In the genomic region with DNA sequence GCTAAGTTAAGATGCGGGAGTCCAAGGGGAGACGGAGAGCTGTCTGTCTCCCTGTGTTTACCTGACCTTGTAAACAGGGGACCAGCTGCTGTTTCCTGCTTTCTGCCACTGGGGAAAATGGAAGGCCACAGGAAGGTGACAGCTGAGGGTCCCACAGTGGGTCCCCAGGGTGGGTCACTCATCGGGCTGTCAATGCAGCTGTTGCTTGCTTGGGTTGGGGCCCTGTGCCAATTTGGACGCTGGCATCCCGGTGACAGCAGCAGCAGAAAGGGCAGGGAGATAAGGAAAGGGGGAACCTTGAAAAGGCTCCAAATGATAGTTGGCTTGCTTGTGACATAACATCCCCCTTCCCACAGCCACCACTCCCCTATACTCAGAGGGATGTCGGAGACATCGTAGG, we compare ENCODE assay signal across 16 mouse cellular contexts.
A peak's percentile ranks its signal among the peaks of the same experiment; 100 is the strongest.
DNase-seq lines count a peak whose midpoint lies in the region; ATAC-seq and TF ChIP-seq lines count a peak whose summit lies in the region.
"Had no signal": no experiment of that assay in that cellular context is flagged by ENCODE, and none has a peak within 500 bp of the region (broad histone marks: within the 10 kb centered on the region; RNA-seq: fewer than 3 reads in every experiment).

No protein-coding gene starts in this region.

- intact Hi-C loops in gastrocnemius, postnatal 14 days (cut with DNase I; ENCODE audit: low total_unique reads) = no loop called here

- H3K4me2 ChIP-seq in hindbrain, embryonic 13.5 days = no peak overlapping the region
- no peak overlapping the region for H3K4me2 ChIP-seq in hindbrain, postnatal 0 days (ENCODE audit: low read depth, low read length)
- no peak overlapping the region for H3K4me2 ChIP-seq in midbrain, embryonic 15.5 days
- H3K4me2 ChIP-seq: embryonic facial prominence, embryonic 15.5 days; hindbrain, embryonic 15.5 days; liver, embryonic 15.5 days; neural tube, embryonic 13.5 days had no signal

- H3K9ac ChIP-seq in hindbrain, embryonic 13.5 days = peak overlapping the region; percentile 0; the same call in 1 of the 2 replicates
- no peak overlapping the region for H3K9ac ChIP-seq in hindbrain, postnatal 0 days (replicated peaks; ENCODE audit: low read length)
- H3K9ac ChIP-seq in midbrain, embryonic 15.5 days = no peak overlapping the region; the same call in 1 of the 2 replicates
- H3K9ac ChIP-seq: embryonic facial prominence, embryonic 15.5 days; hindbrain, embryonic 15.5 days; liver, embryonic 15.5 days; neural tube, embryonic 13.5 days had no signal

- peaks cover 54% of the 10 kb centered on the region for H3K4me1 ChIP-seq in hindbrain, embryonic 13.5 days (replicated peaks)
- peaks cover 28% of the 10 kb centered on the region; the same call in 1 of the 2 replicates for H3K4me1 ChIP-seq in hindbrain, postnatal 0 days (ENCODE audit: insufficient read depth, low read length)
- H3K4me1 ChIP-seq in midbrain, embryonic 15.5 days = peaks cover 54% of the 10 kb centered on the region

- no peak overlapping the region for H3K4me3 ChIP-seq in hindbrain, embryonic 13.5 days
- H3K4me3 ChIP-seq in hindbrain, postnatal 0 days (ENCODE audit: low read length) = no peak overlapping the region
- no peak overlapping the region for H3K4me3 ChIP-seq in midbrain, embryonic 15.5 days
- H3K4me3 ChIP-seq: embryonic facial prominence, embryonic 15.5 days; hindbrain, embryonic 15.5 days; liver, embryonic 15.5 days; neural tube, embryonic 13.5 days had no signal

- H3K27me3 ChIP-seq in hindbrain, embryonic 13.5 days = no peaks in the 10 kb centered on the region
- H3K27me3 ChIP-seq in hindbrain, postnatal 0 days (ENCODE audit: insufficient read depth, low read length) = no peaks in the 10 kb centered on the region
- no peaks in the 10 kb centered on the region for H3K27me3 ChIP-seq in midbrain, embryonic 15.5 days (replicated peaks)
- H3K27me3 ChIP-seq: embryonic facial prominence, embryonic 15.5 days; hindbrain, embryonic 15.5 days; liver, embryonic 15.5 days; neural tube, embryonic 13.5 days had no signal

- 58% methylated on average over 7 of the region's 7 CpGs for WGBS in hindbrain, embryonic 13.5 days
- WGBS in hindbrain, postnatal 0 days = 47% methylated on average over 7 of the region's 7 CpGs
- WGBS in midbrain, embryonic 15.5 days = 63% methylated on average over 7 of the region's 7 CpGs

- no peak for TF ChIP-seq CTCF in hindbrain, postnatal 0 days (IDR thresholded peaks at IDR 0.05; ENCODE audit: low read depth)

- no peak overlapping the region for H3K27ac ChIP-seq in hindbrain, embryonic 13.5 days
- no peak overlapping the region for H3K27ac ChIP-seq in hindbrain, postnatal 0 days
- H3K27ac ChIP-seq in midbrain, embryonic 15.5 days = peak overlapping the region; percentile 18; the same call in 1 of the 2 replicates
- H3K27ac ChIP-seq: hindbrain, embryonic 15.5 days; liver, embryonic 15.5 days; neural tube, embryonic 13.5 days had no signal

- peak; percentile 32 for DNase-seq in gastrocnemius, postnatal 14 days
- no peak for DNase-seq in gastrocnemius, adult 18-20 months (ENCODE audit: low spot score)
- no peak for DNase-seq in hindbrain, postnatal 0 days (ENCODE audit: low spot score)
- peak; percentile 12 for DNase-seq in right cerebral cortex, postnatal 4 days
- DNase-seq in right cerebral cortex, adult 2 months (ENCODE audit: low spot score in 2 of 2) = no peak
- no peak for DNase-seq in frontal cortex, postnatal 25 days (ENCODE audit: low spot score in 2 of 2)
- DNase-seq: cerebellum, adult 2 months; kidney, adult 18-20 months; kidney, postnatal 4 days; right cerebral cortex, adult 18-20 months had no signal

- no peaks in the 10 kb centered on the region for H3K36me3 ChIP-seq in hindbrain, embryonic 13.5 days
- H3K36me3 ChIP-seq in hindbrain, postnatal 0 days (ENCODE audit: insufficient read depth, low read length) = no peaks in the 10 kb centered on the region
- H3K36me3 ChIP-seq in midbrain, embryonic 15.5 days (replicated peaks) = no peaks in the 10 kb centered on the region
- H3K36me3 ChIP-seq: embryonic facial prominence, embryonic 15.5 days; hindbrain, embryonic 15.5 days; liver, embryonic 15.5 days; neural tube, embryonic 13.5 days had no signal

- ATAC-seq in hindbrain, embryonic 13.5 days (ENCODE audit: low FRiP score) = no peak
- ATAC-seq in hindbrain, postnatal 0 days = no peak
- ATAC-seq in midbrain, embryonic 15.5 days (replicated peaks) = no peak

- H3K9me3 ChIP-seq in hindbrain, embryonic 13.5 days = no peaks in the 10 kb centered on the region
- H3K9me3 ChIP-seq in hindbrain, postnatal 0 days (ENCODE audit: low read length) = no peaks in the 10 kb centered on the region
- H3K9me3 ChIP-seq in midbrain, embryonic 15.5 days = no peaks in the 10 kb centered on the region
- H3K9me3 ChIP-seq: embryonic facial prominence, embryonic 15.5 days; hindbrain, embryonic 15.5 days; liver, embryonic 15.5 days; neural tube, embryonic 13.5 days had no signal

Comparison
In these comparisons a context has a peak if more than half of its experiments do, and no peak if none do; other contexts are left out.
1. DNase-seq: peak in gastrocnemius, postnatal 14 days (single experiment) and right cerebral cortex, postnatal 4 days (single experiment); none in gastrocnemius, adult 18-20 months (single experiment), hindbrain, postnatal 0 days (single experiment), right cerebral cortex, adult 2 months (0 of 2) and frontal cortex, postnatal 25 days (0 of 2).